Mouse (Mus musculus): Measurements from ENCODE around the gene Olfr1043. TPM values are rescaled to one million over a fixed set of nuclear protein-coding genes. Genes with fewer than 3 reads are reported as not detected.
"Not testable (repeated sequence)": the region's sequence is repeated elsewhere in the genome, so short reads cannot be mapped to it uniquely, and the experiment has no call there.

Olfr1043 gene
- not detected for total RNA-seq (2021)

DNA sequence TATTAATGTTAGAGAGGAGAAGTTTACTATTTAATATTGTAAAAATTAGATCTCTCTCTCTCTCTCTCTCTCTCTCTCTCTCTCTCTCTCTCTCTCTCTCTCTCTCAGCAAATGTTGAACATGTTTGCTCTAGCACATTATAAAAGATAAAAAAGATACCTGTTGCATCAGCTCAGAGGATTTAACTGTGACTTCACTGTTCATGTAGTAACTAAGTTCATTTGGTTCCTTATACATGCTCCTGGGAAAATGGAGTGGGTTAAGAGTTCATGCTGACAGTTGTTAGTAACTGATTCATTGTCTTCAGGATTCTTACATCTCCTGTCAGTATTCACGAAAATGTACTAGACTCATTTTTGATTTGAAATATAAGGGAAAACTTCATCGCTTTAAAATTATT, at the start of gene Olfr1043:
TSS of gene Olfr1043 (minus strand) at position 101 of the 400 bp plus-strand sequence.
- intact Hi-C loops (cut with DNase I): no loop called here
- DNase-seq: no peak

GRCm38 (mm10) chr2:86202909-86203308, 35.6 kb upstream of the Olfr1043 start, which contains the start of gene Olfr1045:
TSS of gene Olfr1045 (minus strand) at chr2:86203009.
- DNase-seq: no peak
- intact Hi-C loops (cut with DNase I): no loop called here

DNA sequence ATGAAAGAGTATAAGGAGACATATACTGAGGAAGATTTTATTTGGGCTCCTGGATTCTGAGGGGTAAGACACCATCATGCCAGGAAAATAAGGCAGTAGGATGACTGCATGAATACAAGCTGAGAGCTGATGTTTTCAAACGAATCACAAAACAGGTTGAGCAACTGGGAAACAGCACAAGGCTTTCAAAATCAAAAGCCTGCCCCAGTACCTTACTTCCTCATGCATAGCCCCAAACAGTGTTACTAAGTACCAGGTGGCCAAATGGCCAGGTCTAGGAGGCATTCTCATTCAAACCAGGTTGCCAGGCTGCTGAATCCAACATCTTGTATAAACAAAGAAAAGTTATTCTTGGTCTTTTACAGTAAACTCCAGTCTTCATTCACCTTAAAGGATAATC, 28.5 kb upstream of the Olfr1043 start:
- no peak for DNase-seq
- intact Hi-C loops (cut with DNase I): no loop called here

DNA sequence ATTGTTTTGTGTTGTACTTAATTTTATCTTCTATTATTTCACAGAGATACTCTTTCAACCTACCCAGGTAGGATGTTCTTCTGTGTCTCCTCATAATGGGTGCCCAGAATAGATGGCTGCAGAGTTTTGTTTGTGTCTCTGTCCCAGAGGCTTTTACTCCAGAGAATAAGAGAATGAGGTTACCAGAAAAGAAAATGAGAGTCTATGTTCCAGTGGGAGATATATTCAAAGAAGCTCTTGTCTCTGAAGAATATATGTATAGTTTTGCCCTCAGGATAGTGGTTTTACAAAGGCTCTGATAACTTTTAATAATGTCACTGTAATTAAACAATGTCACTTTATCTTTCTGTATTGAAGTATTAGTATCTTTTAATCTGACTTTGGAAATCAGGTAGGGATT, 18.3 kb upstream of the Olfr1043 start, which contains the start of gene Olfr52:
TSS of gene Olfr52 (minus strand) at position 101 of the 400 bp plus-strand sequence.
- intact Hi-C loops (cut with DNase I): no loop called here
- no peak for DNase-seq

GRCm38 (mm10) chr2:86179950-86180349, 12.6 kb upstream of the Olfr1043 start:
- intact Hi-C loops (cut with DNase I): no loop called here
- no peak for DNase-seq

DNA sequence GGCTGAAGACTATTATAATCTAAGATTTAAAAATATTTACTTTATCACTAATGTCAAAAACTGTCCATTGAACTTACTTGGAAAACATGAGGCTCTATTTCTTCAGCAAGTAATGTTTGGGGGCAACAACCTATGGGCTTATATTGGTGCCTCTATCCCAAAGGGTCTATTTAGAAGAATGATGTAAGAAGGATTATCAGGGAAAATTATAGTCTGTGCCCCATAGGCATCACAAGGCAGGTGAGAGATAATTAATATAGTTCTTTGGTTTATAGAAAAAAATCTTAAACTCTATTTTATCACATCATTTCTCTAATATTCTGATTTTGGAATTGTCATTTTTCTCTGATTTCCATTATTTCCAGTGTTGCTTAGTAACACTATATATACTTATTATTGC, 10.4 kb upstream of the Olfr1043 start, which contains the start of gene Olfr1044:
TSS of gene Olfr1044 (minus strand) at position 101 of the 400 bp plus-strand sequence.
- intact Hi-C loops (cut with DNase I): no loop called here
- no peak for DNase-seq

DNA sequence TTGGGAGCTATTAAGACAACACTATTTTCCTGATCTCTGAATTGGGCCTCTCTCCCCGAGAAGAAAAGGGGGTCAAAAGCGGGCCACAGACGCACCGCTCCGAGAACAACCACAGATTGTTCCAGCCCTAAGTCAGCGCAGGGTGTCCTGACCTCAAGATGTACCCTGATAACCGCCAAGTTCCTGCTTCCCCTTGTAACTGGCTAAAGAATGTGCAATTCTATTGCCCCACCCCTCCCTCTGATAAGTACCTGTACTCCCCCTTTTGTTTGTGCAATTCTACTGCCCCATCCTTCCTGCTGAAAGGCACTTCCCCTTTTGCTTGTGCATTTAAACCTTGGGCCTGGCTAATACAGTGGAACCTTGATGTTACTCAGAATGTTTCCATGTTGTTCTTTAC, 8.1 kb upstream of the Olfr1043 start:
- intact Hi-C loops (cut with DNase I); DNase-seq: not testable (repeated sequence)

DNA sequence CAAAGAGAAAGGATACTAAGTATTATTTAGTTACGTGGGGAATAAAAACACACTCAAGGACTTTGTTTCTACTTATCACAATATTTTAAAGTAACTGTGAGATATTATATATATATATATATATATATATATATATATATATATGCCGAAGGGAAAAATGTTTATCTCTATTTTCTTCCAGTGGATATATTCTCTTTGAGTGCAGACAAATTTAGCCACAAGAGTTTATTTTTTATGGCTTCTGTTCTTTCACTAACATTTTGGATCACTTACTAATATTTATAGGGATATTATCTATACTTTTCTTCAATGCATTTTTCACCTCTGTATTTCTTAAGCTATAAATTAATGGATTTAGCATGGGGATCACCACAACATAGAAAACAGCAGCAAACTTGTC, 5.6 kb downstream of the Olfr1043 start, which contains the start of gene Olfr1042:
TSS of gene Olfr1042 (minus strand) at position 101 of the 400 bp plus-strand sequence.
- DNase-seq: no peak
- intact Hi-C loops (cut with DNase I): no loop called here

DNA sequence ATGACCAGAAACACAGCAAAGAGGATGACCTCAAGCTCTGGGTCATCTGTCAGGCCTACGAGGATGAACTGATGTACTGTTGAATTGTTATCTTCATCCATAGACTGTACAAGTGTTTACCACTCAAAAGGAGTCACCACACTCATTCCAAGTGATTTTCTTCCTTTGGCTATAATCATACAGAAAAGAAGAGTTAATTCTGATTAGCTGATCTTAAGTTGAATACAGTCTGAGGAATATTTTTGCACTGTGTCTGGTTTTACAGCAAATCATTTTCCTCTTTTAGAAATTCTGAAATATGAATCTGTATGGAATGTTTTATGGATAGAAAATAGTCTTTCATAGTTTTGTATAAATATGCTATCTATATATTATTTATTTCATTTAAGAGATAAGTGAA, 20.7 kb downstream of the Olfr1043 start, which contains the start of gene Olfr1040:
TSS of gene Olfr1040 (minus strand) at position 101 of the 400 bp plus-strand sequence.
- DNase-seq: no peak
- intact Hi-C loops (cut with DNase I): no loop called here

- intact Hi-C loops (cut with DNase I): no loop called here
- DNase-seq: no peak
Observed at GRCm38 (mm10) chr2:86135828-86136227, 31.5 kb downstream of the Olfr1043 start, which contains the start of gene Olfr1039. TSS of gene Olfr1039 (minus strand) at chr2:86135928.

Other genes starting within 250 kb of the Olfr1043 start
- gene Olfr1026, start 246.0 kb downstream of the Olfr1043 start, total RNA-seq (2021): not detected
- not detected for gene Olfr1028, start 217.1 kb downstream of the Olfr1043 start, total RNA-seq (2021)
- gene Olfr1029, start 193.6 kb downstream of the Olfr1043 start, total RNA-seq (2021): not detected
- not detected for gene Olfr1030, start 188.2 kb downstream of the Olfr1043 start, total RNA-seq (2021)
- gene Olfr1031, start 177.2 kb downstream of the Olfr1043 start, total RNA-seq (2021): not detected
- gene Olfr1032, start 162.0 kb downstream of the Olfr1043 start, total RNA-seq (2021): not detected
- gene Olfr1033, start 146.9 kb downstream of the Olfr1043 start, total RNA-seq (2021): not detected
- gene Olfr1034, start 121.7 kb downstream of the Olfr1043 start, total RNA-seq (2021): not detected
- not detected for gene Olfr1036, start 93.5 kb downstream of the Olfr1043 start, total RNA-seq (2021)
- gene Olfr1037, start 80.1 kb downstream of the Olfr1043 start, total RNA-seq (2021): not detected
- not detected for gene Olfr1039, start 31.6 kb downstream of the Olfr1043 start, total RNA-seq (2021)
- not detected for gene Olfr1040, start 20.8 kb downstream of the Olfr1043 start, total RNA-seq (2021)
- not detected for gene Olfr1042, start 5.7 kb downstream of the Olfr1043 start, total RNA-seq (2021)
- not detected for gene Olfr1044, start 10.3 kb upstream of the Olfr1043 start, total RNA-seq (2021)
- not detected for gene Olfr52, start 18.2 kb upstream of the Olfr1043 start, total RNA-seq (2021)
- not detected for gene Olfr1045, start 35.5 kb upstream of the Olfr1043 start, total RNA-seq (2021)
- not detected for gene Olfr1046, start 51.8 kb upstream of the Olfr1043 start, total RNA-seq (2021)
- gene Olfr1047, start 63.9 kb upstream of the Olfr1043 start, total RNA-seq (2021): not detected
- not detected for gene Olfr1048, start 72.8 kb upstream of the Olfr1043 start, total RNA-seq (2021)
- gene Olfr1049, start 90.8 kb upstream of the Olfr1043 start, total RNA-seq (2021): not detected
- not detected for gene Olfr1051, start 111.6 kb upstream of the Olfr1043 start, total RNA-seq (2021)
- gene Olfr1052, start 124.9 kb upstream of the Olfr1043 start, total RNA-seq (2021): not detected
- gene Olfr1053, start 147.8 kb upstream of the Olfr1043 start, total RNA-seq (2021): not detected
- not detected for gene Olfr1054, start 167.9 kb upstream of the Olfr1043 start, total RNA-seq (2021)
- not detected for gene Olfr1055, start 182.8 kb upstream of the Olfr1043 start, total RNA-seq (2021)
- not detected for gene Olfr1056, start 194.9 kb upstream of the Olfr1043 start, total RNA-seq (2021)
- not detected for gene Olfr1057, start 210.9 kb upstream of the Olfr1043 start, total RNA-seq (2021)
- gene Olfr1058, start 221.0 kb upstream of the Olfr1043 start, total RNA-seq (2021): not detected
- not detected for gene Olfr1061, start 246.5 kb upstream of the Olfr1043 start, total RNA-seq (2021)